Mouse (Mus musculus) small intestine, adult 10 weeks (tissue): ENCODE results near the gene Zbtb4. TPM values are rescaled to one million over a fixed set of nuclear protein-coding genes. Genes with fewer than 3 reads are reported as not detected.

Experiments
- polyA plus RNA-seq: library from polyadenylated mRNA; stranded (reverse); fragments of 350-450 nt; fragmentation: Illumina TruSeq; extraction: RNeasy Lipid Tissue Mini Kit (QIAGEN cat#74804); gene quantifications from one replicate; pipeline ENCODE4 v1.2.3, GENCODE M21; 2014; ENCODE audit warnings: low replicate concordance

The Zbtb4 gene
- polyA plus RNA-seq, result 8.3 TPM

GRCm38 (mm10) chr11:69765221-69766125 lies at the start of gene Zbtb4:
TSS of gene Zbtb4 (plus strand) at chr11:69765912.

GRCm38 (mm10) chr11:69758478-69758970 lies 7.2 kb upstream of the Zbtb4 start, which contains the start of gene Polr2a:
TSS of gene Polr2a (minus strand) at chr11:69758637.

GRCm38 (mm10) chr11:69761868-69762267 lies 3.8 kb upstream of the Zbtb4 start, which contains the start of gene Slc35g3:
TSS of gene Slc35g3 (minus strand) at chr11:69761968.

GRCm38 (mm10) chr11:69795168-69795982 lies 29.7 kb downstream of the Zbtb4 start, which contains the start of gene Chrnb1:
TSS of gene Chrnb1 (minus strand) at chr11:69795943.

GRCm38 (mm10) chr11:69801379-69801977 lies 35.8 kb downstream of the Zbtb4 start, which contains the start of gene Fgf11:
TSS of gene Fgf11 (minus strand) at chr11:69801857.

GRCm38 (mm10) chr11:69804972-69805909 lies 39.5 kb downstream of the Zbtb4 start, which contains the start of gene Tmem102:
TSS of gene Tmem102 (minus strand) at chr11:69805624.

GRCm38 (mm10) chr11:69815155-69815554 lies 49.4 kb downstream of the Zbtb4 start, which contains the start of gene Gm39566:
TSS of gene Gm39566 (minus strand) at chr11:69815298.

GRCm38 (mm10) chr11:69818365-69818764 lies 52.7 kb downstream of the Zbtb4 start, which contains the start of gene Spem2:
TSS of gene Spem2 (minus strand) at chr11:69818465.

GRCm38 (mm10) chr11:69822080-69822479 lies 56.4 kb downstream of the Zbtb4 start, which contains the start of gene Spem1:
TSS of gene Spem1 (minus strand) at chr11:69822180.

Other genes with a start within 250 kb of the Zbtb4 start
- gene Dnah2, start 216.8 kb upstream of the Zbtb4 start, polyA plus RNA-seq, result 0.37 TPM
- gene Efnb3, start 205.7 kb upstream of the Zbtb4 start, polyA plus RNA-seq, result not detected
- gene Wrap53, start 185.7 kb upstream of the Zbtb4 start, polyA plus RNA-seq, result 0.59 TPM
- gene Trp53, start 185.6 kb upstream of the Zbtb4 start, polyA plus RNA-seq, result 2.7 TPM
- gene Atp1b2, start 160.0 kb upstream of the Zbtb4 start, polyA plus RNA-seq, result 2.6 TPM
- gene Shbg, start 148.0 kb upstream of the Zbtb4 start, polyA plus RNA-seq, result not detected
- 0.97 TPM for gene Sat2, start 143.9 kb upstream of the Zbtb4 start, polyA plus RNA-seq
- gene Fxr2, start 132.9 kb upstream of the Zbtb4 start, polyA plus RNA-seq, result 7.3 TPM
- gene Sox15, start 110.6 kb upstream of the Zbtb4 start, polyA plus RNA-seq, result not detected
- gene Mpdu1, start 103.3 kb upstream of the Zbtb4 start, polyA plus RNA-seq, result 15.1 TPM
- 1.7 TPM for gene Cd68, start 99.8 kb upstream of the Zbtb4 start, polyA plus RNA-seq
- gene Eif4a1, start 93.5 kb upstream of the Zbtb4 start, polyA plus RNA-seq, result 261 TPM
- 73.2 TPM for gene Senp3, start 83.8 kb upstream of the Zbtb4 start, polyA plus RNA-seq
- gene Tnfsf13, start 80.1 kb upstream of the Zbtb4 start, polyA plus RNA-seq, result 26.8 TPM
- 0.41 TPM for gene Tnfsf12, start 70.1 kb upstream of the Zbtb4 start, polyA plus RNA-seq
- 3.9 TPM for gene Tnfsfm13, start 69.8 kb upstream of the Zbtb4 start, polyA plus RNA-seq
- 15.6 TPM for gene Polr2a, start 7.3 kb upstream of the Zbtb4 start, polyA plus RNA-seq
- gene Slc35g3, start 3.9 kb upstream of the Zbtb4 start, polyA plus RNA-seq, result not detected
- 4.4 TPM for gene Chrnb1, start 30.0 kb downstream of the Zbtb4 start, polyA plus RNA-seq
- 4.6 TPM for gene Fgf11, start 35.9 kb downstream of the Zbtb4 start, polyA plus RNA-seq
- gene Tmem102, start 39.7 kb downstream of the Zbtb4 start, polyA plus RNA-seq, result 10.2 TPM
- not detected for gene Gm39566, start 49.4 kb downstream of the Zbtb4 start, polyA plus RNA-seq
- gene Spem2, start 52.6 kb downstream of the Zbtb4 start, polyA plus RNA-seq, result not detected
- gene Spem1, start 56.3 kb downstream of the Zbtb4 start, polyA plus RNA-seq, result not detected
- 0.15 TPM for gene Nlgn2, start 71.9 kb downstream of the Zbtb4 start, polyA plus RNA-seq
- gene Tmem256, start 72.6 kb downstream of the Zbtb4 start, polyA plus RNA-seq, result 4.2 TPM
- gene Plscr3, start 80.5 kb downstream of the Zbtb4 start, polyA plus RNA-seq, result 0.33 TPM
- 5.0 TPM for gene Tnk1, start 92.8 kb downstream of the Zbtb4 start, polyA plus RNA-seq
- not detected for gene Tmem95, start 112.1 kb downstream of the Zbtb4 start, polyA plus RNA-seq
- gene Kctd11, start 115.5 kb downstream of the Zbtb4 start, polyA plus RNA-seq, result 1.4 TPM
- gene Acap1, start 129.6 kb downstream of the Zbtb4 start, polyA plus RNA-seq, result 0.67 TPM
- 7.0 TPM for gene 2810408A11Rik, start 135.1 kb downstream of the Zbtb4 start, polyA plus RNA-seq
- 1.6 TPM for gene Neurl4, start 135.2 kb downstream of the Zbtb4 start, polyA plus RNA-seq
- gene Gps2, start 148.0 kb downstream of the Zbtb4 start, polyA plus RNA-seq, result 10.7 TPM
- gene Eif5a, start 156.0 kb downstream of the Zbtb4 start, polyA plus RNA-seq, result 136 TPM
- 2.3 TPM for gene Ybx2, start 169.9 kb downstream of the Zbtb4 start, polyA plus RNA-seq
- 0.33 TPM for gene Slc2a4, start 182.3 kb downstream of the Zbtb4 start, polyA plus RNA-seq
- gene Cldn7, start 198.9 kb downstream of the Zbtb4 start, polyA plus RNA-seq, result 140 TPM
- gene Ctdnep1, start 215.2 kb downstream of the Zbtb4 start, polyA plus RNA-seq, result 41.0 TPM
- gene Elp5, start 216.6 kb downstream of the Zbtb4 start, polyA plus RNA-seq, result 3.9 TPM
- 558 TPM for gene Gabarap, start 225.2 kb downstream of the Zbtb4 start, polyA plus RNA-seq
- gene Phf23, start 229.9 kb downstream of the Zbtb4 start, polyA plus RNA-seq, result 14.8 TPM
- gene Dvl2, start 234.7 kb downstream of the Zbtb4 start, polyA plus RNA-seq, result not detected
- 4.8 TPM for gene Acadvl, start 249.5 kb downstream of the Zbtb4 start, polyA plus RNA-seq